Mouse (Mus musculus) bone marrow macrophage, adult 2 months (primary cell): Measurements from ENCODE around the gene Ppme1. TPM values are rescaled to one million over a fixed set of nuclear protein-coding genes. Genes with fewer than 3 reads are reported as not detected.

Experiments used
- H3K27ac ChIP-seq: 2 replicates; pipeline ENCODE4 v1.5.1; 2012; ENCODE audit warnings: low read depth, low read length; ENCODE audit not compliant: insufficient read depth
- H3K4me1 ChIP-seq: 2 replicates; pipeline ENCODE4 v1.6.1; 2012; ENCODE audit warnings: low read length; ENCODE audit not compliant: control insufficient read depth, insufficient read depth
- H3K4me3 ChIP-seq: 2 replicates; pipeline ENCODE4 v1.5.1; 2012; ENCODE audit warnings: mild to moderate bottlenecking, low read length, moderate library complexity; ENCODE audit not compliant: insufficient read depth
- CTCF ChIP-seq: IDR thresholded peaks from 2 replicates; pipeline ENCODE4 v1.5.1; 2012; ENCODE audit warnings: low read depth, mild to moderate bottlenecking, low read length, moderate library complexity
- POLR2A ChIP-seq: IDR thresholded peaks from 2 replicates; pipeline ENCODE4 v1.6.1; 2012; ENCODE audit warnings: mild to moderate bottlenecking, low read depth, low read length, borderline replicate concordance
- polyA plus RNA-seq: library from polyadenylated mRNA; stranded (reverse); fragments of >200 nt; gene quantifications from 2 replicates; pipeline ENCODE4 v1.2.4, GENCODE M21; 2012; ENCODE audit not compliant: missing spikeins, insufficient read depth, insufficient read length

The Ppme1 gene
- polyA plus RNA-seq, 1 experiment, result 23.6 TPM

DNA sequence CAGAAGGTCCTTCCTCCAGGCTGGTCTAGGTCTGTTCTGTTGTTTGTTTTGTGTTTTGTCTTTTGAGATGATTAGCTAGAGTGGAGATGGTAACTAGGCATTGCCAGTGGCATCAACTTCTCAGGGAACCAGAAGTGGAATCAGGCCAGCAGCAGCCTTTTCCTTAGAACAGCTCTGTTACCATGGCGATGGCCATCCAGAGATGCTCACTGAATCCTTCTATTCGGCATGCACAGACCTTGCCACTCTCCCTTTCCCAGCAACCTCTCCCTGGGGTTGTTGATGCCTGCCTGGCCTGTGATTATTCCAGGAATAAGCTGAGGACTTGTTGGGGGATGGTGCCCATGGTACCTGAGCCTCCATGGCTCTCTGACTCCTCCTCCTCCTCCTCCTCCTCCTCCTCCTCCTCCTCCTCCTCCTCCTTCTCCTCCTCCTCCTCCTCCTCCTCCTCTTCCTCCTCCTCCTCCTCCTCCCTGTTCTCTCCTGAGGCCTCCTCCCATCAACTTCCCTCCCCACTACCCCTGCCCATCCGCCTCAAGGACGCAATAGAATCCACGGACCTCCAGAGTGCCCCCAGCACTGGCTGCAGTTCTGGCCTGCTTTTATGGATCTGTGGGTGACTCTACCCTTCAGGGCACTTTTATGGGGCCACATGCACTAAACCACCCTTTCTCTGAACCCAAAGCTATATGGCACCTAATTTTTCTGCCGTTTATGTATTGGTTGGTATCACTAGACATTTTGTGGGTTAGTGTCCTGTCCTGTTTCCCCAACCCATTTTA, 64.0 kb downstream of the Ppme1 start:
- no peak overlapping the region for H3K4me3 ChIP-seq
- no peaks in the 10 kb centered on the region for H3K4me1 ChIP-seq
- no peak for TF ChIP-seq POLR2A
- no peak for TF ChIP-seq CTCF
- H3K27ac ChIP-seq, result no peak overlapping the region

- H3K4me1 ChIP-seq, result no peaks in the 10 kb centered on the region
- H3K27ac ChIP-seq, result no peak overlapping the region
- no peak overlapping the region for H3K4me3 ChIP-seq
- TF ChIP-seq CTCF, result no peak
- TF ChIP-seq POLR2A, result no peak
Observed at GRCm38 (mm10) chr7:100305894-100306293, 66.2 kb downstream of the Ppme1 start.

DNA sequence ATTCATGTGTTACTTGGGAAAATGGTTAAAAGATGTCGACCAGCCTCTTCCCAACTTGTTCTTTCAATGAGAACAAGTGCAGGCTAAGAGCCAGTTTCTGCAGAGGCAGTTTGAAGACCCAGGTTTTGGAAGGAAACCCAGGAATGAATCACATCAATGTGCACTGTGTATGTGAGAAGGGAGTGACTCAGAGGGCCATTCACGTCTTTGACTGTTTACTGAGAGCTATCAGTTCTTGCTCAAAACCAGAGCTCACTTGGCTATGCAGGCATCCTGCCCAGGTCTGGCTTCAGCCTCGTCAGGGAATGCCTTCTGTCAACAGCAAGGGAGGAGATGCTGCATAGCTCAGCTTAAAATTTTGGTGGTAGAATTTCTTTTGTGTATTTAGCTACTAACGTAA, 69.8 kb downstream of the Ppme1 start:
- H3K4me3 ChIP-seq, result no peak overlapping the region
- no peak overlapping the region for H3K27ac ChIP-seq
- no peak for TF ChIP-seq CTCF
- no peaks in the 10 kb centered on the region for H3K4me1 ChIP-seq

DNA sequence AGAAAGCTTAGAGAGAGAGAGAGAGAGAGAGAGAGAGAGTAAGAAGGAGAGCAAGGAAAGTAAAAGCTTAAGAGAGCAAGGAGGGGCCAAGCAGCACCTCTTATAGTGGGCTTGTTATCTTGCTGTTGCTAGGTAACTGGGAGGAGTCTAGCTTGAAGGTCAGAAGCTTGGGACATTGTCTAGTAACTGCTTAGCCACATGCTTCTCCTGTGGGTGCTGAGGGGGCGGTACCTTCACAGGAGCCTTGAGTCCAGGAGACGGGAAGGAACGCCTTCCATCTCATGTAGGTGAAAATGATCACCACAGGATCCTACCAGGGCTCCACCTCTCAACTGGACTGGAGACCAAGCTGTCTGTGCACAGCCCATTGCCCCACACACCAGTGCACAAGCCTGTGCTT, 70.7 kb downstream of the Ppme1 start:
- H3K4me1 ChIP-seq, result no peaks in the 10 kb centered on the region
- no peak for TF ChIP-seq CTCF
- TF ChIP-seq POLR2A, result no peak
- no peak overlapping the region for H3K27ac ChIP-seq
- no peak overlapping the region for H3K4me3 ChIP-seq

- H3K4me1 ChIP-seq, result no peaks in the 10 kb centered on the region
- TF ChIP-seq POLR2A, result no peak
- no peak for TF ChIP-seq CTCF
- no peak overlapping the region for H3K4me3 ChIP-seq
- no peak overlapping the region for H3K27ac ChIP-seq
Observed at GRCm38 (mm10) chr7:100298861-100299510, 73.1 kb downstream of the Ppme1 start.

DNA sequence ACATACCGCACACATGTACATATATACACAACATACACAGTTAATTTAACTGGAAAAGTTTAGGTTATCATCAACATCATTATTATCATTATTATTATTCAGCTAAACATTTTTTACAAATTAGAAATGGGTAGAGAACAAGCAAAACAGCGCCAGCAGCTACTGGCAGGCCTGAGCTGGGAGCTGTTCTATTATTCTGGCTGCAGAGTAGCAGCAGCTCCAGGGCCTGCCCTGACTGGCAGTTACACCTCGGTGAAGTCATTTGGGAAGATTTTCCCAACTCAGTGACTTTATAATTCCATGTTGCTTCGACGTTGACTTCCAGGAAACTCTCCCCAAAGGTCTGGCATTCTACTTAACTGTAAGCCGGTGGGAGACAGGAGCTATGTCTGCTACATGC, 75.4 kb downstream of the Ppme1 start:
- no peak overlapping the region for H3K4me3 ChIP-seq
- no peak for TF ChIP-seq CTCF
- no peaks in the 10 kb centered on the region for H3K4me1 ChIP-seq
- H3K27ac ChIP-seq, result no peak overlapping the region

DNA sequence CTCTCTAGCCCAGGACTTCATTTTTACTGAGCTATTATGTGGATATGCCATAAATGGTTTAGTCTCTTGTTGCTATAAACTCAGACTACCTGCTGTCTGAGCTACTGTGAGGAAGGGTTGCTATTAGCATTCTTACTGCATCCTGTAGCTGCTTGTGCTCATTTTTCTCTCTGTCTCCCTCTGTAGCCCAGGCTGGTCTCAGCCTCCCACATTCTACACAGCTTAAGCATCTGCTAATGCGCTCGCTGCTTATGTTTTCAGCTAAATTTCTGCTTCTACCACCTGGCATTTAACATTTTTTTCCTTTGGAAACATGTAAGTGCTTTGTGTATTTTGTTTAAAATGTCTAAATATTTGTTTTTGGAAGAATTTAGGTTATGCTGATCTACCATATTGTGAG, 76.4 kb downstream of the Ppme1 start:
- TF ChIP-seq CTCF, result no peak
- TF ChIP-seq POLR2A, result no peak

DNA sequence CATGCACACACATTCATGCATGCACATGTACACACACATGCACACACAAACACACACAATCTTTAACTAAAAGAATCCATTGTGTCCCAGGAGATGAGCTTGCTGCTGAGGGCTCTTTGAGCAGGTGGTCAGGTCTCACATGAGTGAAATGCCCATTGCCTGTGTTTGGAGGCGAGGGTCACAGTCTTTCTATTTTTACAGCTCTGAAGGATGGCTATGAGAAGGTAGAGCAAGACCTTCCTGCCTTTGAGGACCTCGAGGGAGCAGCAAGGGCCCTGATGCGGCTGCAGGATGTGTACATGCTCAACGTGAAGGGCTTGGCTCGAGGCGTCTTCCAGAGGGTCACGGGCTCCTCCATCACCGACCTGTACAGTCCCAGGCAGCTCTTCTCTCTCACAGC, 78.6 kb downstream of the Ppme1 start:
- Histone ChIP-seq H3K27ac (no peak overlapping the region), H3K4me3 (no peak overlapping the region), H3K4me1 (no peaks in the 10 kb centered on the region)
- TF ChIP-seq CTCF (no peak), POLR2A (no peak)

More for the DNA sequence above, 76.4 kb downstream of the Ppme1 start:
- no peaks in the 10 kb centered on the region for H3K4me1 ChIP-seq
- no peak overlapping the region for H3K27ac ChIP-seq
- no peak overlapping the region for H3K4me3 ChIP-seq

DNA sequence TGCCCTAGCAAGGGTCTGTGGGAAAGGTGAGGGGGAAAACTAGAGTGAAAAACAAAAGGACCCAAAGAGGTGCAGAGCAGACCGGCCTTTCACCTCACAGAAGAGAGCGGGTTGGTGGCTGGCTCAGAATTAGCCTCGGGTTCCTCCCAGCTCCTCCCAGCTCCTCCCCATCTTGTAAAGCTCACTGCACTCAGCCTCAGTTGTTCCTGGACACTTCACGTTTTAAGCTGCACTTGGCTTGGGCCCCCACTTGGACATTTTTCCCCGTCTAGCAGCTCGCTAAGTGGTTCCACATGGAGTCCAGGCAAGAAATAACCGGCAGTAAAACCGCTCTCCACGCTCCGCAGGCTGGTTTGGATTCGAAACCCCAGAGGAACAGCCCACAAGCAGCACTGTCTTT, 83.5 kb downstream of the Ppme1 start:
- Histone ChIP-seq H3K4me3 (no peak overlapping the region), H3K27ac (no peak overlapping the region), H3K4me1 (no peaks in the 10 kb centered on the region)
- no peak for TF ChIP-seq POLR2A
- no peak for TF ChIP-seq CTCF

GRCm38 (mm10) chr7:100287748-100288578, 84.1 kb downstream of the Ppme1 start:
- Histone ChIP-seq H3K4me1 (no peaks in the 10 kb centered on the region), H3K4me3 (no peak overlapping the region), H3K27ac (no peak overlapping the region)
- TF ChIP-seq POLR2A, result no peak
- no peak for TF ChIP-seq CTCF
